Mouse (Mus musculus) ES-E14 (cell line): ENCODE data around the gene Scap. TPM values are rescaled to one million over a fixed set of nuclear protein-coding genes. Genes with fewer than 3 reads are reported as not detected.
"Not testable (repeated sequence)": the region's sequence is repeated elsewhere in the genome, so short reads cannot be mapped to it uniquely, and the experiment has no call there.

Source experiments
- DNase-seq: peaks from one replicate; pipeline ENCODE4 v3.0.0-alpha.2; 2013; ENCODE audit warnings: low read depth, low spot score
- H3K27ac ChIP-seq: 2 replicates; pipeline ENCODE4 v1.5.1; 2012; ENCODE audit warnings: low read depth, mild to moderate bottlenecking, low read length, moderate library complexity, mixed read lengths; ENCODE audit not compliant: poor library complexity, insufficient read depth, severe bottlenecking
- H3K36me3 ChIP-seq: 2 replicates; pipeline ENCODE4 v1.6.1; 2012; ENCODE audit warnings: mild to moderate bottlenecking, low read length, moderate library complexity, mixed read lengths; ENCODE audit not compliant: control insufficient read depth, poor library complexity, insufficient read depth, severe bottlenecking
- H3K4me1 ChIP-seq, 2 experiments: fragments of 150-350 bp in 1 of 2; sonication (generic) in 1 of 2; 2 replicates each; pipeline ENCODE4 v1.6.1; 2012; ENCODE audit warnings: low read length in 2 of 2, mild to moderate bottlenecking in 1 of 2, mixed read lengths in 1 of 2; ENCODE audit not compliant: control insufficient read depth in 2 of 2, insufficient read depth in 2 of 2, poor library complexity in 1 of 2
- H3K4me3 ChIP-seq, 2 experiments: fragments of 150-350 bp in 1 of 2; sonication (generic) in 1 of 2; 2 replicates each; pipeline ENCODE4 v1.5.1; 2012; ENCODE audit warnings: low read length in 2 of 2, low read depth in 1 of 2, mild to moderate bottlenecking in 1 of 2, mixed read lengths in 1 of 2; ENCODE audit not compliant: insufficient read depth in 1 of 2, poor library complexity in 1 of 2, severe bottlenecking in 1 of 2
- H3K9ac ChIP-seq: 2 replicates; pipeline ENCODE4 v1.6.1; 2012; ENCODE audit warnings: low read depth, mild to moderate bottlenecking, low read length, mixed read lengths; ENCODE audit not compliant: poor library complexity, insufficient read depth, severe bottlenecking
- H3K9me3 ChIP-seq: fragments of 150-350 bp; sonication (generic); 2 replicates; pipeline ENCODE4 v1.6.1; 2012; ENCODE audit warnings: low read depth, mild to moderate bottlenecking, low read length; ENCODE audit not compliant: control insufficient read depth, insufficient read depth
- CHD2 ChIP-seq: IDR thresholded peaks from 2 replicates; pipeline ENCODE4 v1.6.1; 2014; ENCODE audit warnings: mild to moderate bottlenecking, low read depth, low read length, inconsistent platforms
- HCFC1 ChIP-seq: IDR thresholded peaks from 2 replicates; pipeline ENCODE4 v1.6.1; 2012; ENCODE audit warnings: low read length, inconsistent platforms, borderline replicate concordance; ENCODE audit not compliant: insufficient read depth
- MAFK ChIP-seq: IDR thresholded peaks from 2 replicates; pipeline ENCODE4 v1.6.1; 2014; ENCODE audit warnings: mild to moderate bottlenecking, low read depth, low read length, inconsistent platforms; ENCODE audit not compliant: insufficient read depth
- ZC3H11A ChIP-seq: IDR thresholded peaks from 2 replicates; pipeline ENCODE4 v1.6.1; 2012; ENCODE audit warnings: low read depth, mild to moderate bottlenecking, inconsistent platforms, low read length, borderline replicate concordance
- ZNF384 ChIP-seq: IDR thresholded peaks from 2 replicates; pipeline ENCODE4 v1.6.1; 2012; ENCODE audit warnings: low read depth, low read length, inconsistent platforms
- in situ Hi-C, 2 experiments: fragments of 600-800 bp; cut with MboI; formaldehyde crosslinking; loops; one replicate each; pipeline ENCODE4 v1.15.1; 2025; ENCODE audit warnings: low sequenced_read_pairs in 2 of 2, inconsistent platforms in 1 of 2; ENCODE audit not compliant: unreplicated experiment in 2 of 2
- total RNA-seq: library from RNA; depleted of rRNA; stranded (reverse); fragments of 300-350 nt; gene quantifications from 2 replicates; pipeline ENCODE4 v1.2.3, GENCODE M21; 2012

The Scap gene
- total RNA-seq, 1 experiment = 67.7 TPM

GRCm38 (mm10) chr9:110390843-110391242 lies 57.8 kb downstream of the Scap start:
- Histone ChIP-seq H3K9ac (no peak overlapping the region), H3K4me1 (no peaks in the 10 kb centered on the region)
- in situ Hi-C loops = no loop called here

GRCm38 (mm10) chr9:110393295-110393694 lies 60.2 kb downstream of the Scap start:
- Histone ChIP-seq H3K9me3 (no peaks in the 10 kb centered on the region), H3K4me1 (no peaks in the 10 kb centered on the region), H3K27ac (no peak overlapping the region), H3K4me3 (no peak overlapping the region), H3K36me3 (peaks cover 56% of the 10 kb centered on the region), H3K9ac (no peak overlapping the region)
- no peak for DNase-seq
- in situ Hi-C loops = no loop called here
- no peak for TF ChIP-seq MAFK
- no peak for TF ChIP-seq CHD2
- no peak for TF ChIP-seq ZNF384
- TF ChIP-seq HCFC1 = no peak
- no peak for TF ChIP-seq ZC3H11A

More at GRCm38 (mm10) chr9:110390843-110391242, 57.8 kb downstream of the Scap start:
- TF ChIP-seq HCFC1 (no peak), ZNF384 (no peak), ZC3H11A (no peak), CHD2 (no peak), MAFK (no peak)
- DNase-seq = no peak
- H3K4me3 ChIP-seq = no peak overlapping the region
- H3K36me3 ChIP-seq = peaks cover 74% of the 10 kb centered on the region
- no peak overlapping the region for H3K27ac ChIP-seq
- H3K9me3 ChIP-seq = no peaks in the 10 kb centered on the region

- in situ Hi-C loops = no loop called here
- H3K27ac ChIP-seq = no peak overlapping the region
- TF ChIP-seq ZNF384 (no peak), ZC3H11A (no peak), HCFC1 (no peak), MAFK (no peak), CHD2 (no peak)
- peaks cover 4% of the 10 kb centered on the region; the same call in 1 of the 2 replicates for H3K36me3 ChIP-seq
- H3K4me1 ChIP-seq = peaks cover 0 to 7% of the 10 kb centered on the region in 2 experiments; a peak in 2 of 4 replicates
- H3K4me3 ChIP-seq = no peak overlapping the region
- H3K9me3 ChIP-seq = no peaks in the 10 kb centered on the region
- no peak for DNase-seq
- no peak overlapping the region for H3K9ac ChIP-seq
Measured at GRCm38 (mm10) chr9:110400650-110401049, 67.6 kb downstream of the Scap start.

- Histone ChIP-seq H3K36me3 (no peaks in the 10 kb centered on the region), H3K4me3 (no peak overlapping the region), H3K9me3 (no peaks in the 10 kb centered on the region), H3K27ac (no peak overlapping the region), H3K4me1 (peaks cover 0 to 7% of the 10 kb centered on the region in 2 experiments; a peak in 2 of 4 replicates), H3K9ac (no peak overlapping the region)
- DNase-seq = no peak
- TF ChIP-seq CHD2 = no peak
- TF ChIP-seq HCFC1 = no peak
- TF ChIP-seq MAFK = no peak
- TF ChIP-seq ZNF384 = no peak
- TF ChIP-seq ZC3H11A = no peak
- in situ Hi-C loops = no loop called here
Measured at GRCm38 (mm10) chr9:110402731-110403130, 69.6 kb downstream of the Scap start.

DNA sequence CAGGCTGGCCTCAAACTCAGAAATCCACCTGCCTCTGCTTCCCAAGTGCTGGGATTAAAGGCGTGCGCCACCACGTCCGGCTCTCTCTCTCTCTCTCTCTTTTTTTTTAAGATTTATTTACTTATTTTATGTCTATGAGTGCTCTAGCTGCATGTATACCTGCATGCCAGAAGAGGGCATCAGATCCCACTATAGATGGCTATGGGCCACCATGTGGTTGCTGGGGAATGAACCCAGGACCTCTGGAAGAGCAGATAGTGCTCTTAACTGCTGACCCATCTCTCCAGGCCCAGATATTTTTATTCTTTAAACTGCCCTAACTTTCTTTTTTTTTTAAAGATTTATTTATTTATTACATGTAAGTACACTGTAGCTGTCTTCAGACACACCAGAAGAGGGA lies 70.2 kb downstream of the Scap start:
- H3K36me3 ChIP-seq, in situ Hi-C loops, DNase-seq: not testable (repeated sequence)

More for the DNA sequence above, 70.2 kb downstream of the Scap start:
- not testable (repeated sequence) for H3K9ac ChIP-seq, H3K4me1 ChIP-seq, H3K4me3 ChIP-seq, H3K9me3 ChIP-seq, H3K27ac ChIP-seq
